Mouse (Mus musculus): ENCODE results near the gene Kdm5c.

DNA sequence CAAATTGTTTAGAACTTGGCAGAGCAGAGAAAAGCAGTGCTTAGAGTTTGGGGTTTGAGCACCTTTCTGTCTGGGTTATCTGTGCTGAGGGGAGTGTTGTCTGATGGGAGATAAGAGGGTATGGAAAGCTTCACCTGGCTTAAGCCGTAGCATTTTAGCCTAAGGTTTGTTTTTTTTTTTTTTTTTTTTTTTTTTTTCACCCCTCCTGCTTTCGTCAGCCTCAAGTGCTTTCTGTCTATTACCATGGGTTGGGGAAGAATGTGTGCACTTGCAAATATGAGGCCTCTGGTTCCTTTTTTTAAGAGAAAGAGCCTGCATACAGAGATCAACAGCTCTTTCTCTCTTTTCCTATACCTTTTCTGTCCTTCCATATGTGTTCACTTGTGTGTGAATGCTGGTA lies 2.9 kb downstream of the Kdm5c start:
- TF ChIP-seq EP300 (IDR thresholded peaks at IDR 0.05; ENCODE audit: low read depth): no peak
- TF ChIP-seq CTCF (IDR thresholded peaks at IDR 0.05; ENCODE audit: low read depth): no peak
